Mouse (Mus musculus) adrenal gland (tissue): Measurements from ENCODE around the gene Rabggta.

ENCODE experiments used
- intact Hi-C: fragments of 180-260 bp; cut with DNase I; formaldehyde crosslinking; loops from one replicate; pipeline ENCODE4 v1.15.1; 2025

The Rabggta gene

GRCm38 (mm10) chr14:55734869-55735268 lies 12.8 kb upstream of the Rabggta start:
- intact Hi-C loops = no loop called here

- intact Hi-C loops = no loop called here
Observed at GRCm38 (mm10) chr14:55733889-55734288, 11.8 kb upstream of the Rabggta start.

GRCm38 (mm10) chr14:55730531-55731032 lies 8.5 kb upstream of the Rabggta start:
- intact Hi-C loops = no loop called here

GRCm38 (mm10) chr14:55730116-55730515 lies 8.1 kb upstream of the Rabggta start:
- intact Hi-C loops = no loop called here

GRCm38 (mm10) chr14:55727889-55728685 lies 6.0 kb upstream of the Rabggta start:
- intact Hi-C loops = no loop called here

GRCm38 (mm10) chr14:55726261-55726660 lies 4.2 kb upstream of the Rabggta start:
- intact Hi-C loops = no loop called here

GRCm38 (mm10) chr14:55724411-55724871 lies 2.4 kb upstream of the Rabggta start:
- intact Hi-C loops = no loop called here

- intact Hi-C loops = no loop called here
Observed at GRCm38 (mm10) chr14:55723433-55723832, 1.4 kb upstream of the Rabggta start.

GRCm38 (mm10) chr14:55722438-55722945 lies 429 bp upstream of the Rabggta start:
- intact Hi-C loops = no loop called here

GRCm38 (mm10) chr14:55721076-55721475 lies 987 bp downstream of the Rabggta start:
- intact Hi-C loops = no loop called here

- intact Hi-C loops = no loop called here
Observed at GRCm38 (mm10) chr14:55720666-55721065, 1.4 kb downstream of the Rabggta start.

- intact Hi-C loops = no loop called here
Observed at GRCm38 (mm10) chr14:55719737-55720136, 2.3 kb downstream of the Rabggta start.

GRCm38 (mm10) chr14:55716884-55717283 lies 5.2 kb downstream of the Rabggta start:
- intact Hi-C loops = no loop called here

- intact Hi-C loops = no loop called here
Observed at GRCm38 (mm10) chr14:55716271-55716670, 5.8 kb downstream of the Rabggta start.

GRCm38 (mm10) chr14:55714893-55715292 lies 7.2 kb downstream of the Rabggta start:
- intact Hi-C loops = no loop called here

- intact Hi-C loops = no loop called here
Observed at GRCm38 (mm10) chr14:55713729-55714122, 8.3 kb downstream of the Rabggta start, which contains the start of gene Tgm1. Tgm1 (minus strand) TSS chr14:55713926.

- intact Hi-C loops = no loop called here
Observed at GRCm38 (mm10) chr14:55713007-55713728, 8.9 kb downstream of the Rabggta start.

GRCm38 (mm10) chr14:55711786-55712185 lies 10.3 kb downstream of the Rabggta start:
- intact Hi-C loops = no loop called here

GRCm38 (mm10) chr14:55709509-55709908 lies 12.6 kb downstream of the Rabggta start:
- intact Hi-C loops = no loop called here

GRCm38 (mm10) chr14:55707397-55707796 lies 14.7 kb downstream of the Rabggta start:
- intact Hi-C loops = no loop called here

GRCm38 (mm10) chr14:55706051-55706600 lies 15.9 kb downstream of the Rabggta start:
- intact Hi-C loops = no loop called here

- intact Hi-C loops = no loop called here
Observed at GRCm38 (mm10) chr14:55702761-55703160, 19.3 kb downstream of the Rabggta start.
